Mouse (Mus musculus): Measurements from ENCODE around the gene St3gal2.
"Not testable (repeated sequence)": the region's sequence is repeated elsewhere in the genome, so short reads cannot be mapped to it uniquely, and the experiment has no call there.

GRCm38 (mm10) chr8:110929672-110930071, 9.9 kb downstream of the St3gal2 start:
- TF ChIP-seq POLR2A (IDR thresholded peaks at IDR 0.05; ENCODE audit: low read depth, low read length); CTCF (IDR thresholded peaks at IDR 0.05; ENCODE audit: extremely low read depth, insufficient read length, insufficient replicate concordance, low read depth, low read length): not testable (repeated sequence)

Measured in small intestine, adult 2 months (tissue).